26 mouse cellular contexts compared by ENCODE assay signal in the genomic region with DNA sequence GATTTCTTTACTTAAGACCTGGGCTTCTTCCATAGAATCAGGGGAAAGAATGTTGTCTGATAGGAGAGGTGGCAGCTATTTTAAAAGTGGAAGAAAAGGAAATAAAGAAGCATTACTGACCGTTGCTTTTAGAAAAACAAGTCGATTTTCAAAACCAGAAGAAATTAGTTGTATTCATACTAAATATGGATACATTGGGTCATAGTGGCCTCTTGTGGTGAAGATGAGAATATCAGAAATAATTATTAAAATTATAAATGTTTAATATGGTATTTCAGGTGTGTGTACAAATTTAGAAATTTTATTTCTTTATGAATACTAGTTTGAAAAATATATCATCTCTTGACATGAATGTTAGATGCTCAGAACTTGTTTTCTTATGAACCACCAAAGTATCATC.
DNase-seq lines count a peak whose midpoint lies in the region; ATAC-seq and TF ChIP-seq lines count a peak whose summit lies in the region.
"Had no signal": no experiment of that assay in that cellular context is flagged by ENCODE, and none has a peak within 500 bp of the region (broad histone marks: within the 10 kb centered on the region; RNA-seq: fewer than 3 reads in every experiment).

No protein-coding gene starts in this region.

- no peaks in the 10 kb centered on the region for H3K36me3 ChIP-seq in forebrain, postnatal 0 days (ENCODE audit: insufficient read depth)
- no peaks in the 10 kb centered on the region for H3K36me3 ChIP-seq in forebrain, embryonic 10.5 days (replicated peaks)
- H3K36me3 ChIP-seq in kidney, postnatal 0 days (ENCODE audit: insufficient read depth, low read length) = no peaks in the 10 kb centered on the region
- no peaks in the 10 kb centered on the region for H3K36me3 ChIP-seq in midbrain, postnatal 0 days (ENCODE audit: insufficient read depth, low read length)
- H3K36me3 ChIP-seq in midbrain, embryonic 15.5 days (replicated peaks) = no peaks in the 10 kb centered on the region
- H3K36me3 ChIP-seq: embryonic facial prominence, embryonic 10.5 days; forebrain, embryonic 12.5 days; heart, embryonic 10.5 days; hindbrain, embryonic 15.5 days; liver, embryonic 12.5 days; lung, embryonic 15.5 days; midbrain, embryonic 12.5 days; neural tube, embryonic 15.5 days had no signal

- no peak overlapping the region for H3K9ac ChIP-seq in forebrain, postnatal 0 days
- H3K9ac ChIP-seq in kidney, postnatal 0 days (ENCODE audit: low read depth, low read length) = no peak overlapping the region
- no peak overlapping the region for H3K9ac ChIP-seq in midbrain, postnatal 0 days (replicated peaks; ENCODE audit: low read length, poor library complexity, severe bottlenecking)
- H3K9ac ChIP-seq in midbrain, embryonic 15.5 days = no peak overlapping the region
- H3K9ac ChIP-seq: forebrain, embryonic 12.5 days; hindbrain, embryonic 15.5 days; liver, embryonic 12.5 days; lung, embryonic 15.5 days; midbrain, embryonic 12.5 days; neural tube, embryonic 15.5 days had no signal

- H3K4me2 ChIP-seq in forebrain, postnatal 0 days (ENCODE audit: low read depth) = no peak overlapping the region
- H3K4me2 ChIP-seq in kidney, postnatal 0 days (ENCODE audit: low read length) = no peak overlapping the region
- no peak overlapping the region for H3K4me2 ChIP-seq in midbrain, postnatal 0 days (ENCODE audit: low read depth, low read length, poor library complexity, severe bottlenecking)
- H3K4me2 ChIP-seq in midbrain, embryonic 15.5 days = no peak overlapping the region
- H3K4me2 ChIP-seq: forebrain, embryonic 12.5 days; hindbrain, embryonic 15.5 days; liver, embryonic 12.5 days; lung, embryonic 15.5 days; midbrain, embryonic 12.5 days; neural tube, embryonic 15.5 days had no signal

- no peak for DNase-seq in forebrain, postnatal 0 days
- DNase-seq in forebrain, embryonic 10.5 days (ENCODE audit: extremely low spot score, low spot score) = no peak
- DNase-seq in kidney, postnatal 0 days (ENCODE audit: low spot score) = peak; percentile 35
- DNase-seq in kidney, postnatal 10 days = no peak
- peak; percentile 34 for DNase-seq in midbrain, postnatal 0 days (ENCODE audit: low spot score)
- DNase-seq in brain, embryonic 14.5 days (ENCODE audit: low read depth) = peak; percentile 37
- DNase-seq in thymus, postnatal 0 days (ENCODE audit: low spot score) = no peak
- DNase-seq: adrenal gland, postnatal 14 days; cerebellum, adult 11 months; cerebellum, postnatal 25 days; gastrocnemius, postnatal 36 days; heart, postnatal 10 days; kidney, adult 11 months; kidney, postnatal 14 days; right cerebral cortex, postnatal 25 days; thymus, postnatal 14 days had no signal

- WGBS in forebrain, postnatal 0 days = 26% methylated on average over 2 of the region's 2 CpGs
- WGBS in forebrain, embryonic 10.5 days = 65% methylated on average over 2 of the region's 2 CpGs
- WGBS in kidney, postnatal 0 days = 35% methylated on average over 2 of the region's 2 CpGs
- WGBS in midbrain, postnatal 0 days = 24% methylated on average over 2 of the region's 2 CpGs
- WGBS in midbrain, embryonic 15.5 days = 26% methylated on average over 2 of the region's 2 CpGs

- no peak for ATAC-seq in forebrain, postnatal 0 days
- ATAC-seq in kidney, postnatal 0 days (replicated peaks; ENCODE audit: low FRiP score, low read depth) = no peak
- ATAC-seq in midbrain, postnatal 0 days (ENCODE audit: low FRiP score) = no peak
- no peak for ATAC-seq in midbrain, embryonic 15.5 days (replicated peaks)
- ATAC-seq: activated CD4-positive, CD25-positive, alpha-beta regulatory T cell, adult 4 months; liver, embryonic 12.5 days had no signal

- no peak for TF ChIP-seq POLR2A in brain, embryonic 14.5 days (IDR thresholded peaks at IDR 0.05; ENCODE audit: borderline replicate concordance, extremely low read depth, insufficient read depth, insufficient read length, poor library complexity, severe bottlenecking)

- H3K27ac ChIP-seq in forebrain, postnatal 0 days (ENCODE audit: low read depth, low read length) = no peak overlapping the region
- no peak overlapping the region for H3K27ac ChIP-seq in forebrain, embryonic 10.5 days
- H3K27ac ChIP-seq in kidney, postnatal 0 days = no peak overlapping the region
- no peak overlapping the region for H3K27ac ChIP-seq in midbrain, postnatal 0 days (ENCODE audit: low read depth, low read length)
- H3K27ac ChIP-seq in midbrain, embryonic 15.5 days = no peak overlapping the region
- H3K27ac ChIP-seq: embryonic facial prominence, embryonic 10.5 days; forebrain, embryonic 12.5 days; heart, embryonic 10.5 days; hindbrain, embryonic 15.5 days; liver, embryonic 12.5 days; lung, embryonic 15.5 days; midbrain, embryonic 12.5 days; neural tube, embryonic 15.5 days had no signal

- peak; percentile 38 for TF ChIP-seq CTCF in forebrain, postnatal 0 days (IDR thresholded peaks at IDR 0.05; ENCODE audit: low read depth)
- TF ChIP-seq CTCF in kidney, postnatal 0 days (IDR thresholded peaks at IDR 0.05; ENCODE audit: low read depth) = peak; percentile 47
- TF ChIP-seq CTCF in midbrain, postnatal 0 days (IDR thresholded peaks at IDR 0.05) = peak; percentile 66
- TF ChIP-seq CTCF in brain, embryonic 14.5 days (IDR thresholded peaks at IDR 0.05; ENCODE audit: borderline replicate concordance, extremely low read depth, insufficient read depth, insufficient read length) = no peak

- H3K27me3 ChIP-seq in forebrain, postnatal 0 days (ENCODE audit: insufficient read depth, low read length) = no peaks in the 10 kb centered on the region
- H3K27me3 ChIP-seq in forebrain, embryonic 10.5 days (ENCODE audit: poor library complexity, severe bottlenecking) = no peaks in the 10 kb centered on the region
- H3K27me3 ChIP-seq in kidney, postnatal 0 days (ENCODE audit: insufficient read depth, low read length) = no peaks in the 10 kb centered on the region
- H3K27me3 ChIP-seq in midbrain, postnatal 0 days (ENCODE audit: insufficient read depth, low read length) = no peaks in the 10 kb centered on the region
- no peaks in the 10 kb centered on the region for H3K27me3 ChIP-seq in midbrain, embryonic 15.5 days (replicated peaks)
- H3K27me3 ChIP-seq: forebrain, embryonic 12.5 days; hindbrain, embryonic 15.5 days; liver, embryonic 12.5 days; lung, embryonic 15.5 days; midbrain, embryonic 12.5 days; neural tube, embryonic 15.5 days had no signal

- H3K4me3 ChIP-seq in forebrain, postnatal 0 days (ENCODE audit: low read depth, low read length) = no peak overlapping the region
- no peak overlapping the region for H3K4me3 ChIP-seq in forebrain, embryonic 10.5 days
- no peak overlapping the region for H3K4me3 ChIP-seq in kidney, postnatal 0 days (replicated peaks; ENCODE audit: low read depth, low read length)
- no peak overlapping the region for H3K4me3 ChIP-seq in midbrain, postnatal 0 days (ENCODE audit: low read depth, low read length)
- H3K4me3 ChIP-seq in midbrain, embryonic 15.5 days = no peak overlapping the region
- H3K4me3 ChIP-seq: embryonic facial prominence, embryonic 10.5 days; forebrain, embryonic 12.5 days; heart, embryonic 10.5 days; hindbrain, embryonic 15.5 days; liver, embryonic 12.5 days; lung, embryonic 15.5 days; midbrain, embryonic 12.5 days; neural tube, embryonic 15.5 days had no signal

- no peaks in the 10 kb centered on the region for H3K9me3 ChIP-seq in forebrain, postnatal 0 days (ENCODE audit: low read length)
- no peaks in the 10 kb centered on the region for H3K9me3 ChIP-seq in forebrain, embryonic 10.5 days
- H3K9me3 ChIP-seq in kidney, postnatal 0 days (replicated peaks; ENCODE audit: low read length) = no peaks in the 10 kb centered on the region
- no peaks in the 10 kb centered on the region for H3K9me3 ChIP-seq in midbrain, postnatal 0 days (ENCODE audit: low read length)
- no peaks in the 10 kb centered on the region for H3K9me3 ChIP-seq in midbrain, embryonic 15.5 days
- H3K9me3 ChIP-seq: embryonic facial prominence, embryonic 10.5 days; forebrain, embryonic 12.5 days; heart, embryonic 10.5 days; hindbrain, embryonic 15.5 days; liver, embryonic 12.5 days; lung, embryonic 15.5 days; midbrain, embryonic 12.5 days; neural tube, embryonic 15.5 days had no signal

- H3K4me1 ChIP-seq in forebrain, postnatal 0 days (ENCODE audit: insufficient read depth) = no peaks in the 10 kb centered on the region
- H3K4me1 ChIP-seq in forebrain, embryonic 10.5 days = no peaks in the 10 kb centered on the region
- no peaks in the 10 kb centered on the region for H3K4me1 ChIP-seq in kidney, postnatal 0 days (replicated peaks; ENCODE audit: insufficient read depth, low read length)
- no peaks in the 10 kb centered on the region for H3K4me1 ChIP-seq in midbrain, postnatal 0 days (ENCODE audit: insufficient read depth, low read length)
- no peaks in the 10 kb centered on the region for H3K4me1 ChIP-seq in midbrain, embryonic 15.5 days
- H3K4me1 ChIP-seq: embryonic facial prominence, embryonic 10.5 days; forebrain, embryonic 12.5 days; heart, embryonic 10.5 days; hindbrain, embryonic 15.5 days; liver, embryonic 12.5 days; lung, embryonic 15.5 days; midbrain, embryonic 12.5 days; neural tube, embryonic 15.5 days had no signal

Comparison
In these comparisons a context has a peak if more than half of its experiments do, and no peak if none do; other contexts are left out.
1. DNase-seq: peak in kidney, postnatal 0 days (single experiment), midbrain, postnatal 0 days (single experiment) and brain, embryonic 14.5 days (single experiment); none in forebrain, postnatal 0 days (single experiment), forebrain, embryonic 10.5 days (single experiment), kidney, postnatal 10 days (single experiment) and thymus, postnatal 0 days (single experiment).